Mouse (Mus musculus): Measurements from ENCODE around the gene Znrf1.
A peak's percentile ranks its signal among the peaks of the same experiment; 100 is the strongest.
"Not testable (repeated sequence)": the region's sequence is repeated elsewhere in the genome, so short reads cannot be mapped to it uniquely, and the experiment has no call there.

The Znrf1 gene

GRCm38 (mm10) chr8:111536031-111536977, at the start of gene Znrf1:
TSS of gene Znrf1 (plus strand) at chr8:111536097.
- peak; percentile 66 for DNase-seq (ENCODE audit: low spot score)

GRCm38 (mm10) chr8:111490034-111490591, 45.8 kb upstream of the Znrf1 start:
- no peak for DNase-seq (ENCODE audit: low spot score)

- DNase-seq (ENCODE audit: low spot score): no peak
Observed at GRCm38 (mm10) chr8:111491191-111491590, 44.7 kb upstream of the Znrf1 start.

- DNase-seq (ENCODE audit: low spot score): no peak
Observed at GRCm38 (mm10) chr8:111492508-111492907, 43.4 kb upstream of the Znrf1 start.

- DNase-seq (ENCODE audit: low spot score): no peak
Observed at GRCm38 (mm10) chr8:111493176-111493575, 42.7 kb upstream of the Znrf1 start.

- DNase-seq (ENCODE audit: low spot score): no peak
Observed at GRCm38 (mm10) chr8:111496326-111496725, 39.6 kb upstream of the Znrf1 start.

- DNase-seq (ENCODE audit: low spot score): not testable (repeated sequence)
Observed at GRCm38 (mm10) chr8:111498249-111498648, 37.6 kb upstream of the Znrf1 start.

GRCm38 (mm10) chr8:111501724-111502464, 34.0 kb upstream of the Znrf1 start:
- no peak for DNase-seq (ENCODE audit: low spot score)

- DNase-seq (ENCODE audit: low spot score): no peak
Observed at GRCm38 (mm10) chr8:111508566-111508965, 27.3 kb upstream of the Znrf1 start.

GRCm38 (mm10) chr8:111509278-111509677, 26.6 kb upstream of the Znrf1 start:
- DNase-seq (ENCODE audit: low spot score): no peak

GRCm38 (mm10) chr8:111510401-111510800, 25.5 kb upstream of the Znrf1 start:
- no peak for DNase-seq (ENCODE audit: low spot score)

- DNase-seq (ENCODE audit: low spot score): no peak
Observed at GRCm38 (mm10) chr8:111512941-111513340, 23.0 kb upstream of the Znrf1 start.

GRCm38 (mm10) chr8:111513446-111513845, 22.5 kb upstream of the Znrf1 start:
- DNase-seq (ENCODE audit: low spot score): no peak

- no peak for DNase-seq (ENCODE audit: low spot score)
Observed at GRCm38 (mm10) chr8:111516451-111517035, 19.4 kb upstream of the Znrf1 start.

- no peak for DNase-seq (ENCODE audit: low spot score)
Observed at GRCm38 (mm10) chr8:111517466-111517865, 18.4 kb upstream of the Znrf1 start.

GRCm38 (mm10) chr8:111521713-111522429, 14.0 kb upstream of the Znrf1 start, which contains the start of gene Wdr59:
TSS of gene Wdr59 (minus strand) at chr8:111522092.
- DNase-seq (ENCODE audit: low spot score): peak; percentile 94

GRCm38 (mm10) chr8:111526403-111527024, 9.4 kb upstream of the Znrf1 start:
- DNase-seq (ENCODE audit: low spot score): no peak

GRCm38 (mm10) chr8:111527149-111527548, 8.7 kb upstream of the Znrf1 start:
- DNase-seq (ENCODE audit: low spot score): no peak

- no peak for DNase-seq (ENCODE audit: low spot score)
Observed at GRCm38 (mm10) chr8:111528071-111528470, 7.8 kb upstream of the Znrf1 start.

- DNase-seq (ENCODE audit: low spot score): no peak
Observed at GRCm38 (mm10) chr8:111531191-111531590, 4.7 kb upstream of the Znrf1 start.

GRCm38 (mm10) chr8:111531621-111532020, 4.3 kb upstream of the Znrf1 start:
- DNase-seq (ENCODE audit: low spot score): no peak

Measured in urinary bladder, postnatal 25 days (tissue).